Mouse (Mus musculus) liver, postnatal 0 days (tissue): ENCODE results near the gene Acvr2a.

Experiments used
- CTCF ChIP-seq: sonication (generic); IDR thresholded peaks from 2 replicates; pipeline ENCODE4 v1.5.1; 2016; ENCODE audit warnings: antibody characterized with exemption, low read depth
- EP300 ChIP-seq: IDR thresholded peaks from 2 replicates; pipeline ENCODE4 v1.6.1; 2016; ENCODE audit warnings: antibody characterized with exemption, low read depth, mild to moderate bottlenecking

GRCm38 (mm10) chr2:48768219-48768618, 45.7 kb upstream of the Acvr2a start:
- no peak for TF ChIP-seq CTCF
- no peak for TF ChIP-seq EP300
